Comparison of ENCODE assay signal across 14 mouse cellular contexts in the genomic region with DNA sequence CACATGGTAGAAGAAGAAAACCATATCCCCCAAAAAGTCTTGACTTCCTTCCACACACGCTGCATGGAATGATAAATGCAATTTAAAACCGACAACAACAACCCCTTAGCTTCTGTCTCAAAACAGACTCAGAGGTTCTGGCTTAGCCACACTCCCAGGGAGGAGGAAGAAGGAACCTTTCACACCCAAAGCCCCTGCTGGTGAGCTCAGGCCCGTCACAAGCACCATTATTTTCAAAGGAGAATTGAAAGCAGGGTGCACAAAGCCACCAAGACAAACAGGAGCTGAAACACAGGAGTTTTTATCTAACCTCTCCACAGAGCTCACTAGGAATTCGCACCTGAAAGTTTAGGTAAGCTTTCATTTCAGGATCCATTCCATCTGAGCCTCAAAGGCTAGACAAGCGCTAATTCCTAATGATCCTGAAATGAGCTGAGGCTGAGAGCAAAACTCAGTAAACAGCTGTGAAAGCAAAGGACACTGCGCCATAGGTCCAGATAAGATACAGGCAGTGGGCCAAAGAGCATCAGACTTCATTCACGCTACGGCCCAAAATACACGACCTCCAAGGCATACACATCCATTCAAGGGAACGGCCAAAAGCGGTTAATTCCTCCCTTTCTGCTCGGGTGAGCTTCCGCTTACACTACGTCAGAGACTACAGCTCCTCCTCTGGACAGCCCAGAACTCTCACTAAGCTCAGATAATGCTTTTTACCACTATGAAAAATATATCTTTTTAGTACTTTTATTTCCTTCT. TPM values are rescaled to one million over a fixed set of nuclear protein-coding genes. Genes with fewer than 3 reads are reported as not detected.
DNase-seq lines count a peak whose midpoint lies in the region; ATAC-seq and TF ChIP-seq lines count a peak whose summit lies in the region.
"Had no signal": no experiment of that assay in that cellular context is flagged by ENCODE, and none has a peak within 500 bp of the region (broad histone marks: within the 10 kb centered on the region; RNA-seq: fewer than 3 reads in every experiment).

No protein-coding gene starts in this region.

- H3K4me1 ChIP-seq in heart, adult 2 months (ENCODE audit: control insufficient read depth, insufficient read depth, low read length), result peaks cover 4% of the 10 kb centered on the region
- H3K4me1 ChIP-seq in heart, embryonic 10.5 days, result no peaks in the 10 kb centered on the region; the same call in 1 of the 2 replicates
- H3K4me1 ChIP-seq in heart, embryonic 14.5 days (ENCODE audit: control insufficient read depth in 2 of 2, insufficient read depth in 2 of 2, low read length in 2 of 2), result peaks cover 0 to 13% of the 10 kb centered on the region in 2 experiments; a peak in 1 of 4 replicates
- H3K4me1 ChIP-seq in thymus, adult 2 months (replicated peaks; ENCODE audit: control insufficient read depth, insufficient read depth, low read length), result no peaks in the 10 kb centered on the region
- H3K4me1 ChIP-seq: hindbrain, embryonic 10.5 days had no signal

- TF ChIP-seq CTCF in heart, adult 2 months (IDR thresholded peaks at IDR 0.05), result no peak
- TF ChIP-seq CTCF in thymus, adult 2 months (IDR thresholded peaks at IDR 0.05; ENCODE audit: borderline replicate concordance, control insufficient read depth, extremely low read depth, insufficient read depth, low read length, poor library complexity), result no peak

- H3K27ac ChIP-seq in heart, adult 2 months, result no peak overlapping the region
- H3K27ac ChIP-seq in heart, embryonic 10.5 days, result no peak overlapping the region
- 0 out of 4 replicates have a peak overlapping the region, but pooled peaks of 1 of the 2 experiments have one; percentile 24 for H3K27ac ChIP-seq in heart, embryonic 14.5 days (replicated peaks in 1 of 2; ENCODE audit: control insufficient read depth in 1 of 2, insufficient read depth in 1 of 2, low read depth in 2 of 2, low read length in 2 of 2)
- H3K27ac ChIP-seq in thymus, adult 2 months (ENCODE audit: control insufficient read depth, insufficient read depth, low read length), result no peak overlapping the region
- H3K27ac ChIP-seq: hindbrain, embryonic 10.5 days had no signal

- no peak for DNase-seq in heart, adult 2 months
- no peak for DNase-seq in heart, embryonic 10.5 days (ENCODE audit: low spot score)
- peak; percentile 14 for DNase-seq in ovary, postnatal 36 days (ENCODE audit: low spot score)
- DNase-seq in ovary, postnatal 10 days (ENCODE audit: low spot score), result no peak
- no peak for DNase-seq in thymus, adult 2 months
- DNase-seq in kidney, postnatal 25 days, result no peak
- DNase-seq: cerebellum, postnatal 36 days; lung, postnatal 4 days; thymus, adult 18-20 months had no signal

- ATAC-seq in heart, embryonic 14.5 days (ENCODE audit: insufficient number of reproducible peaks, insufficient read depth, low FRiP score, low read depth), result no peak
- ATAC-seq in megakaryocyte-erythroid progenitor cell, adult 5-6 weeks (replicated peaks; ENCODE audit: low FRiP score, low TSS enrichment, poor library complexity, severe bottlenecking), result peak; percentile 44
- ATAC-seq: intestine, embryonic 16.5 days had no signal

- peak overlapping the region; percentile 29; the same call in 1 of the 2 replicates for H3K4me2 ChIP-seq in heart, embryonic 14.5 days (ENCODE audit: low read length)

- no peaks in the 10 kb centered on the region for H3K27me3 ChIP-seq in heart, adult 2 months (ENCODE audit: control insufficient read depth, insufficient read depth, low read length)
- no peaks in the 10 kb centered on the region for H3K27me3 ChIP-seq in heart, embryonic 10.5 days (ENCODE audit: insufficient read depth, poor library complexity, severe bottlenecking)
- H3K27me3 ChIP-seq in heart, embryonic 14.5 days (ENCODE audit: control insufficient read depth, insufficient read depth, low read length), result no peaks in the 10 kb centered on the region
- no peaks in the 10 kb centered on the region for H3K27me3 ChIP-seq in thymus, adult 2 months (ENCODE audit: control insufficient read depth, insufficient read depth, low read length)
- H3K27me3 ChIP-seq: CH12.LX had no signal

- WGBS in heart, adult 2 months, result 46% methylated on average over 14 of the region's 14 CpGs
- 59% methylated on average over 14 of the region's 14 CpGs for WGBS in heart, embryonic 10.5 days
- 44% methylated on average over 14 of the region's 14 CpGs for WGBS in heart, embryonic 14.5 days
- 90% methylated on average over 14 of the region's 14 CpGs for WGBS in thymus, adult 2 months

- peak overlapping the region; percentile 7; the same call in 1 of the 2 replicates for H3K4me3 ChIP-seq in heart, adult 2 months
- no peak overlapping the region for H3K4me3 ChIP-seq in heart, embryonic 10.5 days
- no peak overlapping the region for H3K4me3 ChIP-seq in heart, embryonic 14.5 days (ENCODE audit: control insufficient read depth in 1 of 2, insufficient read depth in 1 of 2, low read depth in 1 of 2, low read length in 2 of 2)
- H3K4me3 ChIP-seq in thymus, adult 2 months (ENCODE audit: control insufficient read depth, insufficient read depth, low read length), result no peak overlapping the region
- H3K4me3 ChIP-seq: hindbrain, embryonic 10.5 days had no signal

- peaks cover 4% of the 10 kb centered on the region for H3K79me2 ChIP-seq in heart, adult 2 months (replicated peaks; ENCODE audit: control insufficient read depth, insufficient read depth, low read length)

- TF ChIP-seq POLR2A in heart, adult 2 months (IDR thresholded peaks at IDR 0.05; ENCODE audit: insufficient read depth, low read depth, low read length), result no peak
- no peak for TF ChIP-seq POLR2A in thymus, adult 2 months (IDR thresholded peaks at IDR 0.05; ENCODE audit: control insufficient read depth, extremely low read depth, insufficient read depth, low read length, poor library complexity)

- H3K9ac ChIP-seq in heart, adult 2 months (ENCODE audit: low read depth, low read length), result no peak overlapping the region
- 0 out of 2 replicates have a peak overlapping the region, but pooled peaks have one; percentile 16 for H3K9ac ChIP-seq in heart, embryonic 14.5 days (ENCODE audit: low read length)

- H3K9me3 ChIP-seq in heart, embryonic 10.5 days, result no peaks in the 10 kb centered on the region
- H3K9me3 ChIP-seq in heart, embryonic 14.5 days (ENCODE audit: control insufficient read depth, low read length), result 0 out of 2 replicates have a peak, but pooled peaks cover 3% of the 10 kb centered on the region
- H3K9me3 ChIP-seq: hindbrain, embryonic 10.5 days had no signal

- H3K36me3 ChIP-seq in heart, adult 2 months (ENCODE audit: control insufficient read depth, insufficient read depth, low read length), result peaks cover 3% of the 10 kb centered on the region; the same call in 1 of the 2 replicates
- peaks cover 55% of the 10 kb centered on the region for H3K36me3 ChIP-seq in heart, embryonic 10.5 days
- peaks cover 52% of the 10 kb centered on the region for H3K36me3 ChIP-seq in heart, embryonic 14.5 days (ENCODE audit: control insufficient read depth, insufficient read depth, low read length)
- H3K36me3 ChIP-seq in thymus, adult 2 months (ENCODE audit: control insufficient read depth, insufficient read depth, low read length), result peaks cover 23% of the 10 kb centered on the region

- no peak for TF ChIP-seq EP300 in heart, adult 2 months (IDR thresholded peaks at IDR 0.05; ENCODE audit: insufficient read depth, low read depth, low read length)

- intact Hi-C loops in heart, adult 2 months (cut with DNase I), result no loop called here

RNA-seq across cellular contexts. Expression of a gene that starts 7.6 kb away (rescaled TPM):
- 10 to 100 TPM; 34.5 to 39.1 TPM for total RNA-seq in heart, adult 2 months (2021)
- polyA plus RNA-seq in heart, adult 2 months (2012; rRNA removed), result 21.3 and 37.3 TPM in 2 replicates
- polyA plus RNA-seq in heart, embryonic 10.5 days (2016; fragmentation: Nextera tagmentation; extraction: Ambion mirVana), result 47.1 and 48.8 TPM in 2 replicates
- 46.1 and 49.1 TPM in 2 replicates for polyA plus RNA-seq in heart, embryonic 14.5 days (2014; fragmentation: Nextera tagmentation; extraction: Ambion mirVana)
- 65.1 and 68.0 TPM in 2 replicates for total RNA-seq in megakaryocyte-erythroid progenitor cell, adult 5-6 weeks (2014; fragmentation: Nextera tagmentation)
- total RNA-seq in megakaryocyte-erythroid progenitor cell, adult 5-6 weeks (2017), result 79.2 and 80.2 TPM in 2 replicates
- 18.6 and 23.1 TPM in 2 replicates for polyA plus RNA-seq in thymus, adult 2 months (2012; rRNA removed)

RNA-seq across cellular contexts. Expression of a gene that starts 38.8 kb away (rescaled TPM):
- 10 to 100 TPM; 74.1 to 82.3 TPM for total RNA-seq in heart, adult 2 months (2021)
- 40.7 and 72.7 TPM in 2 replicates for polyA plus RNA-seq in heart, adult 2 months (2012; rRNA removed)
- polyA plus RNA-seq in heart, embryonic 10.5 days (2016; fragmentation: Nextera tagmentation; extraction: Ambion mirVana), result 177 and 216 TPM in 2 replicates
- polyA plus RNA-seq in heart, embryonic 14.5 days (2014; fragmentation: Nextera tagmentation; extraction: Ambion mirVana), result 171 and 179 TPM in 2 replicates
- total RNA-seq in megakaryocyte-erythroid progenitor cell, adult 5-6 weeks (2014; fragmentation: Nextera tagmentation), result 89.7 and 104 TPM in 2 replicates
- 129 and 147 TPM in 2 replicates for total RNA-seq in megakaryocyte-erythroid progenitor cell, adult 5-6 weeks (2017)
- 37.5 TPM in 2 replicates for polyA plus RNA-seq in thymus, adult 2 months (2012; rRNA removed)

RNA-seq across cellular contexts. Expression of a gene that starts 44.3 kb away (rescaled TPM):
- 100 to 1,000 TPM; 171 to 195 TPM for total RNA-seq in heart, adult 2 months (2021)
- polyA plus RNA-seq in heart, adult 2 months (2012; rRNA removed), result 56.3 and 128 TPM in 2 replicates
- polyA plus RNA-seq in heart, embryonic 10.5 days (2016; fragmentation: Nextera tagmentation; extraction: Ambion mirVana), result 368 and 419 TPM in 2 replicates
- 230 and 246 TPM in 2 replicates for polyA plus RNA-seq in heart, embryonic 14.5 days (2014; fragmentation: Nextera tagmentation; extraction: Ambion mirVana)
- total RNA-seq in megakaryocyte-erythroid progenitor cell, adult 5-6 weeks (2014; fragmentation: Nextera tagmentation), result 208 and 348 TPM in 2 replicates
- total RNA-seq in megakaryocyte-erythroid progenitor cell, adult 5-6 weeks (2017), result 215 and 277 TPM in 2 replicates
- 20.1 and 25.1 TPM in 2 replicates for polyA plus RNA-seq in thymus, adult 2 months (2012; rRNA removed)
